Mouse (Mus musculus): ENCODE data around the gene Fbxw9.

DNA sequence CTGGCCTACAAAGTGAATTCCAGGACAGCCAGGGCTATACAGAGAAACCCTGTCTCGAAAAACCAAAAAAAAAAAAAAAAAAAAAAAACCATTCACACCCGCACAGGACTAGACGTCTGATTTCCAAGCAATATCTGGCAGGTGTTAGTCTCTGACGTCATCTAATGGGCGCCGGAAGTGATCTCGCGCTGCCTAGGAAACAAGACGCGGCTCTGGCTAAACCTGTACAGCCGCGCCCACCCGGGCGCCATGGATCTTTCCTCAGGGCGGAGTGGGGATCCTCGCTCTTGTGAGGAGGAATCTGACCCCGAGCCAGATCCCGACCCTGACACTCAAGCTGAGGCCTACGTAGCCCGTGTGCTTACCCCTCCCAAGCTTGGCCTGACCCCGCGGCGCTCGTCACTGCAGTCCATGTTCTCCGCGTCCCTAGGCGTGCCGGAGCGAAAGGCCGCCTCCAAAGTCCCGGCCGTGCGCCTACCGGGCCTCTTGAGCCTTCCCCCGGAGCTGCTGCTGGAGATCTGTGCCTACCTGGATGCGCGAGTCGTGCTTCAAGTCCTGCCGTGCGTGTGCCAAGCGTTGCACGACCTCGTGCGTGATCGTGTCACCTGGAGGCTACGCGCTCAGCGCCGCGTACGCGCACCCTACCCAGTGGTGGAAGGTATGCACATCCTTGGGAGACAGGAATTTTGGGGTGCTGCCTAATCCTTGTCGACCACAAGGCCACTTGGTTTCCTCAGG is at the start of gene Fbxw9:
- no peak for TF ChIP-seq CTCF (IDR thresholded peaks at IDR 0.05; ENCODE audit: low read depth, low read length)
- peak; percentile 87 for TF ChIP-seq POLR2AphosphoS5 (IDR thresholded peaks at IDR 0.05; ENCODE audit: insufficient replicate concordance, low read depth, low read length)
- TF ChIP-seq TAL1 (conservative IDR thresholded peaks at IDR 0.05; ENCODE audit: low read depth, low read length), result no peak

Measured in G1E (cell line).